Mouse (Mus musculus): Measurements from ENCODE around the gene Dbh.

DNA sequence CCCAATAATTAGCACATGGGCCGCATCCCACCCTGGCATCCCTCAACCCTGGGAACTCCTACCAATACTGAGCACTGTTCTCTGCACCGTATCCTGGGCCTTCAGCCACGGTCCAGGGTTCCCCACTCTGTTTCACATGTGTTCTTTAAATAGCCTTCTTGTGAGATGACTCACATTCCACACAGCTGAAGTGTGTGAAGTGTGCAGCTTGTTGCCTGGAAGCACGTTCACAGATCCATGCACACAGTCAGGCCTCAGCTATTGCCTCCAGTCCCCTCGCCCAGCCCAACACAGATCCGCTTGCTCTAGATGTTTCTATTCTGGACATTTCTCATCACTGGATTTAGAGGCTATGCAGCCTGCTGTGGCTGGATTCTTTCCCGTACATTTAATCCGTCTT, 14.1 kb downstream of the Dbh start:
- TF ChIP-seq CTCF (IDR thresholded peaks at IDR 0.05; ENCODE audit: borderline replicate concordance, control insufficient read depth, extremely low read depth, insufficient read depth, low read length, poor library complexity) (no peak), POLR2A (IDR thresholded peaks at IDR 0.05; ENCODE audit: control insufficient read depth, extremely low read depth, insufficient read depth, low read length, poor library complexity) (no peak)
